ENCODE assay signal across 24 mouse cellular contexts in genomic region chr7:95350804-95351199, GRCm38 (mm10).
DNase-seq lines count a peak whose midpoint lies in the region; ATAC-seq and TF ChIP-seq lines count a peak whose summit lies in the region.
"Had no signal": no experiment of that assay in that cellular context is flagged by ENCODE, and none has a peak within 500 bp of the region (broad histone marks: within the 10 kb centered on the region; RNA-seq: fewer than 3 reads in every experiment).

No protein-coding gene starts in this region.

- DNase-seq in embryonic facial prominence, embryonic 11.5 days (ENCODE audit: low spot score), result no peak
- DNase-seq in embryonic facial prominence, embryonic 10.5 days (ENCODE audit: low spot score), result no peak
- DNase-seq in limb, embryonic 11.5 days (ENCODE audit: low spot score), result no peak
- DNase-seq in limb, embryonic 10.5 days (ENCODE audit: low spot score), result no peak
- no peak for DNase-seq in midbrain, embryonic 14.5 days
- no peak for DNase-seq in adrenal gland, adult 8-10 months
- DNase-seq: adrenal gland, postnatal 10 days; B cell, adult 2 months; cerebellum, adult 11 months; cerebellum, adult 8-10 months; cerebellum, postnatal 25 days; forebrain, postnatal 0 days; gastrocnemius, postnatal 14 days; heart, adult 2 months; heart, postnatal 14 days had no signal

- H3K9ac ChIP-seq in embryonic facial prominence, embryonic 11.5 days (replicated peaks; ENCODE audit: low read length), result no peak overlapping the region
- H3K9ac ChIP-seq in limb, embryonic 11.5 days (ENCODE audit: low read length), result no peak overlapping the region
- H3K9ac ChIP-seq in midbrain, embryonic 14.5 days (replicated peaks; ENCODE audit: low read length), result no peak overlapping the region
- no peak overlapping the region for H3K9ac ChIP-seq in intestine, postnatal 0 days (ENCODE audit: low read depth, low read length)
- H3K9ac ChIP-seq: embryonic facial prominence, embryonic 15.5 days; forebrain, postnatal 0 days; heart, embryonic 15.5 days had no signal

- no peaks in the 10 kb centered on the region for H3K4me1 ChIP-seq in embryonic facial prominence, embryonic 11.5 days (ENCODE audit: control insufficient read depth, insufficient read depth, low read length)
- peaks cover 15% of the 10 kb centered on the region; the same call in 1 of the 2 replicates for H3K4me1 ChIP-seq in embryonic facial prominence, embryonic 10.5 days
- H3K4me1 ChIP-seq in limb, embryonic 11.5 days (ENCODE audit: control insufficient read depth, insufficient read depth, low read length), result no peaks in the 10 kb centered on the region
- peaks cover 8% of the 10 kb centered on the region for H3K4me1 ChIP-seq in limb, embryonic 10.5 days
- H3K4me1 ChIP-seq in midbrain, embryonic 14.5 days (ENCODE audit: control insufficient read depth, insufficient read depth, low read length), result 0 out of 2 replicates have a peak, but pooled peaks cover 3% of the 10 kb centered on the region
- no peaks in the 10 kb centered on the region for H3K4me1 ChIP-seq in intestine, postnatal 0 days (replicated peaks; ENCODE audit: control insufficient read depth, insufficient read depth, low read length)
- H3K4me1 ChIP-seq: embryonic facial prominence, embryonic 15.5 days; heart, embryonic 15.5 days had no signal

- no peak for TF ChIP-seq CTCF in intestine, postnatal 0 days (IDR thresholded peaks at IDR 0.05; ENCODE audit: low read depth)

- no peak overlapping the region for H3K4me2 ChIP-seq in embryonic facial prominence, embryonic 11.5 days (ENCODE audit: low read depth, low read length)
- H3K4me2 ChIP-seq in limb, embryonic 11.5 days (ENCODE audit: low read depth, severe bottlenecking), result no peak overlapping the region
- H3K4me2 ChIP-seq in midbrain, embryonic 14.5 days (ENCODE audit: low read length), result no peak overlapping the region
- no peak overlapping the region for H3K4me2 ChIP-seq in intestine, postnatal 0 days (replicated peaks; ENCODE audit: low read depth)
- H3K4me2 ChIP-seq: embryonic facial prominence, embryonic 15.5 days; heart, embryonic 11.5 days; heart, embryonic 15.5 days had no signal

- no peaks in the 10 kb centered on the region for H3K27me3 ChIP-seq in embryonic facial prominence, embryonic 11.5 days (ENCODE audit: control insufficient read depth, insufficient read depth, low read length)
- no peaks in the 10 kb centered on the region for H3K27me3 ChIP-seq in embryonic facial prominence, embryonic 10.5 days (replicated peaks; ENCODE audit: low read depth, poor library complexity, severe bottlenecking)
- H3K27me3 ChIP-seq in limb, embryonic 11.5 days (ENCODE audit: control insufficient read depth, insufficient read depth, low read length), result no peaks in the 10 kb centered on the region
- H3K27me3 ChIP-seq in limb, embryonic 10.5 days (ENCODE audit: low read depth, poor library complexity, severe bottlenecking), result no peaks in the 10 kb centered on the region
- H3K27me3 ChIP-seq in midbrain, embryonic 14.5 days (ENCODE audit: control insufficient read depth, insufficient read depth, low read length), result no peaks in the 10 kb centered on the region
- no peaks in the 10 kb centered on the region for H3K27me3 ChIP-seq in intestine, postnatal 0 days (replicated peaks; ENCODE audit: control insufficient read depth, insufficient read depth, low read length)
- H3K27me3 ChIP-seq: embryonic facial prominence, embryonic 15.5 days; heart, embryonic 15.5 days had no signal

- H3K36me3 ChIP-seq in embryonic facial prominence, embryonic 11.5 days (replicated peaks; ENCODE audit: control insufficient read depth, insufficient read depth, low read depth, low read length), result no peaks in the 10 kb centered on the region
- no peaks in the 10 kb centered on the region for H3K36me3 ChIP-seq in embryonic facial prominence, embryonic 10.5 days (replicated peaks)
- no peaks in the 10 kb centered on the region for H3K36me3 ChIP-seq in limb, embryonic 11.5 days (ENCODE audit: control insufficient read depth, insufficient read depth, low read length)
- H3K36me3 ChIP-seq in limb, embryonic 10.5 days, result no peaks in the 10 kb centered on the region
- no peaks in the 10 kb centered on the region for H3K36me3 ChIP-seq in midbrain, embryonic 14.5 days (ENCODE audit: control insufficient read depth, insufficient read depth, low read length)
- H3K36me3 ChIP-seq in intestine, postnatal 0 days (ENCODE audit: control insufficient read depth, insufficient read depth), result no peaks in the 10 kb centered on the region
- H3K36me3 ChIP-seq: embryonic facial prominence, embryonic 15.5 days; forebrain, embryonic 10.5 days; G1E; heart, embryonic 15.5 days had no signal

- ATAC-seq in embryonic facial prominence, embryonic 11.5 days (replicated peaks; ENCODE audit: insufficient number of reproducible peaks, low FRiP score, low TSS enrichment, low read depth), result 0 out of 2 replicates have a peak, but pooled peaks have one; percentile 25
- ATAC-seq in limb, embryonic 11.5 days (ENCODE audit: insufficient number of reproducible peaks, low FRiP score, low TSS enrichment, low read depth), result peak; percentile 46; the same call in 1 of the 2 replicates
- no peak for ATAC-seq in midbrain, embryonic 14.5 days (ENCODE audit: low FRiP score, low TSS enrichment)
- no peak for ATAC-seq in intestine, postnatal 0 days
- ATAC-seq: CD4-positive, CD25-positive, alpha-beta regulatory T cell, adult 4 months; hindbrain, postnatal 0 days had no signal

- H3K9me3 ChIP-seq in embryonic facial prominence, embryonic 11.5 days (replicated peaks; ENCODE audit: control insufficient read depth, low read length), result no peaks in the 10 kb centered on the region
- H3K9me3 ChIP-seq in embryonic facial prominence, embryonic 10.5 days, result no peaks in the 10 kb centered on the region
- H3K9me3 ChIP-seq in limb, embryonic 11.5 days (ENCODE audit: control insufficient read depth, low read length), result no peaks in the 10 kb centered on the region
- no peaks in the 10 kb centered on the region for H3K9me3 ChIP-seq in limb, embryonic 10.5 days (replicated peaks)
- no peaks in the 10 kb centered on the region for H3K9me3 ChIP-seq in midbrain, embryonic 14.5 days (ENCODE audit: control insufficient read depth, low read length)
- no peaks in the 10 kb centered on the region for H3K9me3 ChIP-seq in intestine, postnatal 0 days (ENCODE audit: control insufficient read depth)
- H3K9me3 ChIP-seq: embryonic facial prominence, embryonic 15.5 days; forebrain, embryonic 10.5 days; heart, embryonic 15.5 days had no signal

- H3K27ac ChIP-seq in embryonic facial prominence, embryonic 11.5 days (replicated peaks; ENCODE audit: low read depth, low read length), result no peak overlapping the region
- no peak overlapping the region for H3K27ac ChIP-seq in embryonic facial prominence, embryonic 10.5 days (replicated peaks)
- no peak overlapping the region for H3K27ac ChIP-seq in limb, embryonic 11.5 days (replicated peaks; ENCODE audit: low read depth, low read length)
- H3K27ac ChIP-seq in limb, embryonic 10.5 days, result no peak overlapping the region
- peak overlapping the region; percentile 33; the same call in 1 of the 2 replicates for H3K27ac ChIP-seq in midbrain, embryonic 14.5 days (replicated peaks; ENCODE audit: low read depth, low read length)
- no peak overlapping the region for H3K27ac ChIP-seq in intestine, postnatal 0 days (ENCODE audit: low read depth, low read length)
- H3K27ac ChIP-seq: embryonic facial prominence, embryonic 15.5 days; heart, adult 2 months; heart, embryonic 15.5 days; hindbrain, postnatal 0 days had no signal

- H3K4me3 ChIP-seq in embryonic facial prominence, embryonic 11.5 days (ENCODE audit: low read depth, low read length), result no peak overlapping the region
- no peak overlapping the region for H3K4me3 ChIP-seq in embryonic facial prominence, embryonic 10.5 days
- no peak overlapping the region for H3K4me3 ChIP-seq in limb, embryonic 11.5 days (ENCODE audit: low read depth, low read length)
- H3K4me3 ChIP-seq in limb, embryonic 10.5 days, result no peak overlapping the region
- no peak overlapping the region for H3K4me3 ChIP-seq in midbrain, embryonic 14.5 days (replicated peaks; ENCODE audit: low read depth, low read length)
- no peak overlapping the region for H3K4me3 ChIP-seq in intestine, postnatal 0 days (ENCODE audit: low read depth, low read length)
- H3K4me3 ChIP-seq: embryonic facial prominence, embryonic 15.5 days; erythroblast, embryonic 14.5 days; forebrain, embryonic 10.5 days; heart, adult 2 months; heart, embryonic 15.5 days had no signal

Comparison
In these comparisons a context has a peak if more than half of its experiments do, and no peak if none do; other contexts are left out.
1. ATAC-seq: peak in embryonic facial prominence, embryonic 11.5 days (single experiment) and limb, embryonic 11.5 days (single experiment); none in midbrain, embryonic 14.5 days (single experiment) and intestine, postnatal 0 days (single experiment).